Mouse (Mus musculus) right cerebral cortex, adult 2 months (tissue): ENCODE data around the gene H1foo.

Experiments
- DNase-seq, 2 experiments: peaks; one replicate each; pipeline ENCODE4 v3.0.0; 2021 to 2022; ENCODE audit warnings: low spot score in 2 of 2

Gene H1foo

GRCm38 (mm10) chr6:115927292-115928242, 17.2 kb upstream of the H1foo start:
- DNase-seq: no peak

- no peak for DNase-seq
These were observed 14.7 kb upstream of the H1foo start for GRCm38 (mm10) chr6:115930018-115930417.

GRCm38 (mm10) chr6:115931639-115932038, 13.1 kb upstream of the H1foo start, which contains the start of gene Rho:
Gene Rho, plus strand, starts transcription at chr6:115931748.
- DNase-seq: no peak

GRCm38 (mm10) chr6:115932391-115932790, 12.3 kb upstream of the H1foo start:
- DNase-seq: no peak

GRCm38 (mm10) chr6:115935544-115935943, 9.2 kb upstream of the H1foo start:
- DNase-seq: no peak

GRCm38 (mm10) chr6:115938011-115938410, 6.7 kb upstream of the H1foo start:
- no peak for DNase-seq

GRCm38 (mm10) chr6:115938798-115939197, 5.9 kb upstream of the H1foo start:
- no peak for DNase-seq

- no peak for DNase-seq
These were observed 4.1 kb upstream of the H1foo start for GRCm38 (mm10) chr6:115940603-115941002.

- no peak for DNase-seq
These were observed 3.6 kb upstream of the H1foo start for GRCm38 (mm10) chr6:115941128-115941527.

- DNase-seq: no peak
These were observed 975 bp upstream of the H1foo start for GRCm38 (mm10) chr6:115943498-115944427.

GRCm38 (mm10) chr6:115945633-115946032, 895 bp downstream of the H1foo start:
- DNase-seq: no peak

- DNase-seq: no peak
These were observed 1.7 kb downstream of the H1foo start for GRCm38 (mm10) chr6:115946389-115946788.

GRCm38 (mm10) chr6:115954506-115955074, 9.9 kb downstream of the H1foo start:
- DNase-seq: no peak

- no peak for DNase-seq
These were observed 10.4 kb downstream of the H1foo start for GRCm38 (mm10) chr6:115955169-115955568.

- no peak for DNase-seq
These were observed 10.9 kb downstream of the H1foo start for GRCm38 (mm10) chr6:115955664-115956063.

- no peak for DNase-seq
These were observed 11.7 kb downstream of the H1foo start for GRCm38 (mm10) chr6:115956418-115956921.

GRCm38 (mm10) chr6:115956922-115957601, 12.3 kb downstream of the H1foo start:
- DNase-seq: peak in 1 of 2 experiments; percentile 42

GRCm38 (mm10) chr6:115957681-115958080, 12.9 kb downstream of the H1foo start:
- DNase-seq: no peak

GRCm38 (mm10) chr6:115958445-115958844, 13.7 kb downstream of the H1foo start:
- DNase-seq: no peak

GRCm38 (mm10) chr6:115959151-115959691, 14.5 kb downstream of the H1foo start:
- DNase-seq: no peak

GRCm38 (mm10) chr6:115960322-115960721, 15.6 kb downstream of the H1foo start:
- no peak for DNase-seq
